Mouse (Mus musculus) neural tube, embryonic 14.5 days (tissue): ENCODE data around the gene Krt83. TPM values are rescaled to one million over a fixed set of nuclear protein-coding genes. Genes with fewer than 3 reads are reported as not detected.

Source experiments
- ATAC-seq: fragments of 200-750 bp; cut with Nextera tagmentation; 2 replicates; pipeline ENCODE4 v1.8.0; 2017; ENCODE audit warnings: low read depth, mild to moderate bottlenecking, moderate TSS enrichment, moderate library complexity
- H3K27ac ChIP-seq: fragments of 300-500 bp; sonication (generic); 2 replicates; pipeline ENCODE4 v1.5.1; 2014; ENCODE audit warnings: low read depth, mild to moderate bottlenecking, control low read depth, low read length, moderate library complexity, mixed read lengths
- H3K27me3 ChIP-seq: fragments of 300-500 bp; sonication (generic); 2 replicates; pipeline ENCODE4 v1.6.1; 2014; ENCODE audit warnings: low read length; ENCODE audit not compliant: control insufficient read depth, insufficient read depth
- H3K36me3 ChIP-seq: fragments of 300-500 bp; sonication (generic); 2 replicates; pipeline ENCODE4 v1.6.1; 2014; ENCODE audit warnings: low read length, mixed read lengths; ENCODE audit not compliant: control insufficient read depth, insufficient read depth
- H3K4me1 ChIP-seq: fragments of 300-500 bp; sonication (generic); 2 replicates; pipeline ENCODE4 v1.6.1; 2014; ENCODE audit warnings: low read length; ENCODE audit not compliant: control insufficient read depth, insufficient read depth
- H3K4me2 ChIP-seq: fragments of 300-500 bp; sonication (generic); 2 replicates; pipeline ENCODE4 v1.6.1; 2014; ENCODE audit warnings: mild to moderate bottlenecking, low read depth, low read length, control low read depth
- H3K4me3 ChIP-seq: fragments of 300-500 bp; sonication (generic); 2 replicates; pipeline ENCODE4 v1.5.1; 2014; ENCODE audit warnings: low read depth, low read length, control low read depth, mixed read lengths
- H3K9ac ChIP-seq: fragments of 300-500 bp; sonication (generic); replicated peaks from 2 replicates; pipeline ENCODE4 v1.6.1; 2014; ENCODE audit warnings: low read depth, mild to moderate bottlenecking, control low read depth, low read length, mixed read lengths
- H3K9me3 ChIP-seq: fragments of 300-500 bp; sonication (generic); 2 replicates; pipeline ENCODE4 v1.6.1; 2016; ENCODE audit warnings: low read length; ENCODE audit not compliant: control insufficient read depth
- WGBS: fragments of 180-500 bp; shearing (Covaris S2); extraction: QIAGEN DNeasy Blood & Tissue Kit; methylation state at CpG from one replicate; pipeline ENCODE4 v1.1.7; 2014; 5-methylcytosine and 5-hydroxymethylcytosine counted together
- polyA plus RNA-seq: library from polyadenylated mRNA; unstranded; fragments of >200 nt; fragmentation: Nextera tagmentation; extraction: Ambion mirVana; gene quantifications from 2 replicates; pipeline ENCODE4 v1.2.1, GENCODE M21; 2014

Gene Krt83
- polyA plus RNA-seq, 1 experiment from 2014 or later = not detected

- Histone ChIP-seq H3K9me3 (no peaks in the 10 kb centered on the region), H3K4me1 (peaks cover 6% of the 10 kb centered on the region; the same call in 1 of the 2 replicates), H3K36me3 (no peaks in the 10 kb centered on the region), H3K9ac (no peak overlapping the region), H3K4me2 (no peak overlapping the region), H3K27ac (no peak overlapping the region), H3K4me3 (no peak overlapping the region), H3K27me3 (no peaks in the 10 kb centered on the region)
- ATAC-seq = no peak
- 79% methylated on average over 1 of the region's 1 CpGs for WGBS
These were observed 7.7 kb downstream of the Krt83 start for GRCm38 (mm10) chr15:101483646-101484045.

DNA sequence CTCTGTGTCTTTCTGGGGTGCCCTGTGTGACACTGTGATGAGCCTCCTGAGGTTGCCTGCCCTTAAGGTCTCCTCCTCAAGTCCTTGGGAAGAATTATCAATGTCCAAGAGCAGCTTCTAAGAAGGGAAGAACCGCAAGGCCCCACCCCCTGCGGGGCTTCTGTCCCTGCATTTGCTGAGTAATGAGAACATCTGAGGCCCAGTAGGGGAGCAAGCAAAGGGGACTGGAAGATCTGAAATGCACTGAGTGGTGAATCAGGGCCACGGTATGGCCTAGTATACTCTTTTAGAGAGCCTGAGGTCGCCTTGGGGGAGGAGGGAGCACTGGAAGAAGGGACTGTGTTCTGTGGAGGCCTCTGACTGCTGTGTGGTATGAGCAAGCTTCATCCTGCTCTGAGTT is 9.3 kb downstream of the Krt83 start:
- H3K9me3 ChIP-seq = no peaks in the 10 kb centered on the region
- no peak for ATAC-seq
- peaks cover 6% of the 10 kb centered on the region; the same call in 1 of the 2 replicates for H3K4me1 ChIP-seq
- H3K4me3 ChIP-seq = no peak overlapping the region
- no peaks in the 10 kb centered on the region for H3K27me3 ChIP-seq
- H3K36me3 ChIP-seq = no peaks in the 10 kb centered on the region
- 40% methylated on average over 4 of the region's 4 CpGs for WGBS
- no peak overlapping the region for H3K27ac ChIP-seq
- H3K4me2 ChIP-seq = no peak overlapping the region
- no peak overlapping the region for H3K9ac ChIP-seq

GRCm38 (mm10) chr15:101479666-101480060 is 11.6 kb downstream of the Krt83 start:
- Histone ChIP-seq H3K27ac (no peak overlapping the region), H3K36me3 (no peaks in the 10 kb centered on the region)

DNA sequence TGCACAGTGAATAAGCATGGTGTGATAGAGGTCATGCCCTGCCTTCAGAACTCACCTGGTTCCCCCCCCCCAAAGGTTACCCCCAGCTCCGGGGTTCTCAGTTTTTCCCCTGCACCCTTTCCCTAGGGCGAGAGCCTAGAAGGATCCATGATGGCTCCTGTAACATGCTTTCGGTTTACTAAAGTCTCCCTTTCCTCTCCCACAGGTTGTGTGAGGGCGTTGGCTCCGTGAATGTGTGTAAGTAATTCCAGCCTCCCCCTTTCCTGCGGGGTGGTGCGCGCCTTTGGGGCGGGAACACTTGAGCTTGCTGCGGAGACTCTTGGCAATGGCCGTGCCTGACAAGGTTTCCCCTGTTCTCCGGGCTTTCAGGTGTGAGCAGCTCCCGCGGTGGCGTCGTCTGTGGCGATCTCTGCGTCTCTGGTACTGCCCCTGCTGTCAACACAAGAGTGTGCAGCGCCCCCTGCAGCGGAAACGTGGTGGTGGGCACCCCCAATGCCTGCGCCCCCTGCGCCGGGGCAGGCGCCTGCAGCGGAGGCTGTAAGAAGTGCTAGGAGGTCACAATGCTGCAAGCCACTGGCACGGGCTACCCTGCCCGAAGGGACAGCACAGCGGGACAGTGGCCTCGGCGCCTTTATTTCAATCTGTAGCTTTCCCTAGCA is 12.2 kb downstream of the Krt83 start:
- Histone ChIP-seq H3K27ac (no peak overlapping the region), H3K9ac (peak overlapping the region; percentile 35; the same call in 1 of the 2 replicates), H3K4me1 (peaks cover 6% of the 10 kb centered on the region; the same call in 1 of the 2 replicates), H3K4me2 (peak overlapping the region; percentile 67), H3K9me3 (no peaks in the 10 kb centered on the region), H3K27me3 (no peaks in the 10 kb centered on the region), H3K4me3 (peak overlapping the region; percentile 18), H3K36me3 (no peaks in the 10 kb centered on the region)
- WGBS = 14% methylated on average over 31 of the region's 31 CpGs
- ATAC-seq = peak; percentile 58; the same call in 1 of the 2 replicates

More at GRCm38 (mm10) chr15:101479666-101480060, 11.6 kb downstream of the Krt83 start:
- Histone ChIP-seq H3K4me3 (peak overlapping the region; percentile 18), H3K4me1 (peaks cover 6% of the 10 kb centered on the region; the same call in 1 of the 2 replicates), H3K9me3 (no peaks in the 10 kb centered on the region), H3K4me2 (peak overlapping the region; percentile 67), H3K27me3 (no peaks in the 10 kb centered on the region), H3K9ac (peak overlapping the region; percentile 35; the same call in 1 of the 2 replicates)
- ATAC-seq = peak; percentile 63; the same call in 1 of the 2 replicates
- WGBS = 24% methylated on average over 11 of the region's 11 CpGs

DNA sequence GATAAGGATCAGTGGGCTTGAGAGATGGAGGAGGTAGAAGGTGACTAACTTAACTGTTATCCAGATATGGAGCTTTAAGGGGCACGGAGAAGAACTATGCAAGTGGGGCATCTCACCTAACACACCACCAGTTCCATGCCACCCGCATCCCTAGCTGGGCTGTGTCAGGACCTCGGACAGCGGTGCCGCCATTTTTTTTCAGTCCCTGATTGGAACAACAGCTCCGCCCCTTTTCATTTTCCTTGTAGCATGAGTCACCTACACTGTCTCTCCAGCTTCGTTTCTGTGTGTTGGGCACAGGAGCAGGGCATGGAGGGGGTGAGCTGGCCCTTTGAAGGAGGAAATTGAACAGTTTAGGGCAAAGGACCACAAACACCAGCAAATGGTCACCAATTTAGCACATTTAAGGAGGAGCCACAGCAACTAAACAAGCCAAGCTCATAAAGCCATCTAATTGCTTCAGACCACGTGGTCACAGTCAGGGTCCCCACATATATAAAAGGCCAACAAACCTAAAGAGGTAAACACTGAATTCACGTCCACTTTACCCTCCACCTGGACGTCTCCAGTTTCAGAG is 18.3 kb downstream of the Krt83 start, which contains the start of gene Krt86:
Gene Krt86 (plus strand): TSS at position 527 of the 577 bp plus-strand sequence.
- WGBS = 32% methylated on average over 10 of the region's 10 CpGs
- ATAC-seq = no peak
- H3K4me3 ChIP-seq = no peak within 1 kb of the TSS

GRCm38 (mm10) chr15:101469093-101469492 is 22.2 kb downstream of the Krt83 start:
- Histone ChIP-seq H3K27me3 (no peaks in the 10 kb centered on the region), H3K9ac (no peak overlapping the region), H3K4me3 (no peak overlapping the region), H3K27ac (no peak overlapping the region), H3K36me3 (no peaks in the 10 kb centered on the region), H3K9me3 (no peaks in the 10 kb centered on the region), H3K4me2 (no peak overlapping the region), H3K4me1 (no peaks in the 10 kb centered on the region)
- 95% methylated on average over 4 of the region's 4 CpGs for WGBS
- ATAC-seq = no peak

More for the DNA sequence above, 18.3 kb downstream of the Krt83 start, which contains the start of gene Krt86:
- H3K27ac ChIP-seq = no peak within 1 kb of the TSS
- no peaks in the 10 kb centered on the region for H3K9me3 ChIP-seq
- no peak within 1 kb of the TSS for H3K4me2 ChIP-seq
- no peaks in the 10 kb centered on the region for H3K27me3 ChIP-seq
- H3K36me3 ChIP-seq = no peaks in the 10 kb centered on the region
- no peaks in the 10 kb centered on the region for H3K4me1 ChIP-seq
- H3K9ac ChIP-seq = no peak within 1 kb of the TSS

GRCm38 (mm10) chr15:101463651-101464050 is 27.7 kb downstream of the Krt83 start, which contains the start of gene Krt81:
Gene Krt81, minus strand, starts transcription at chr15:101463751.
- Histone ChIP-seq H3K4me3 (no peak within 1 kb of the TSS), H3K36me3 (no peaks in the 10 kb centered on the region), H3K9me3 (no peaks in the 10 kb centered on the region), H3K27ac (no peak within 1 kb of the TSS), H3K4me1 (no peaks in the 10 kb centered on the region), H3K4me2 (no peak within 1 kb of the TSS), H3K9ac (no peak within 1 kb of the TSS), H3K27me3 (no peaks in the 10 kb centered on the region)
- 71% methylated on average over 13 of the region's 13 CpGs for WGBS
- no peak for ATAC-seq

GRCm38 (mm10) chr15:101459283-101459682 is 32.0 kb downstream of the Krt83 start:
- 73% methylated on average over 14 of the region's 14 CpGs for WGBS
- Histone ChIP-seq H3K9ac (no peak overlapping the region), H3K27ac (no peak overlapping the region), H3K4me2 (no peak overlapping the region), H3K4me1 (no peaks in the 10 kb centered on the region), H3K36me3 (no peaks in the 10 kb centered on the region), H3K4me3 (no peak overlapping the region), H3K27me3 (no peaks in the 10 kb centered on the region), H3K9me3 (no peaks in the 10 kb centered on the region)
- ATAC-seq = no peak

GRCm38 (mm10) chr15:101458361-101458930 is 32.9 kb downstream of the Krt83 start:
- Histone ChIP-seq H3K9me3 (no peaks in the 10 kb centered on the region), H3K4me3 (no peak overlapping the region), H3K4me1 (no peaks in the 10 kb centered on the region), H3K27me3 (no peaks in the 10 kb centered on the region), H3K9ac (no peak overlapping the region), H3K4me2 (no peak overlapping the region), H3K36me3 (no peaks in the 10 kb centered on the region), H3K27ac (no peak overlapping the region)
- no peak for ATAC-seq
- WGBS = 48% methylated on average over 16 of the region's 16 CpGs
